Mouse (Mus musculus) liver, adult 2 months (tissue): ENCODE data around the gene Fry.

Source experiments
- CTCF ChIP-seq: fragments of 200-500 bp; IDR thresholded peaks from 2 replicates; pipeline ENCODE4 v1.5.1; 2011; ENCODE audit warnings: low read depth, low read length, control low read depth
- POLR2A ChIP-seq: fragments of 200-500 bp; IDR thresholded peaks from 2 replicates; pipeline ENCODE4 v1.6.1; 2011; ENCODE audit warnings: low read length, control low read depth; ENCODE audit not compliant: insufficient read depth; ENCODE audit errors: extremely low read depth

DNA sequence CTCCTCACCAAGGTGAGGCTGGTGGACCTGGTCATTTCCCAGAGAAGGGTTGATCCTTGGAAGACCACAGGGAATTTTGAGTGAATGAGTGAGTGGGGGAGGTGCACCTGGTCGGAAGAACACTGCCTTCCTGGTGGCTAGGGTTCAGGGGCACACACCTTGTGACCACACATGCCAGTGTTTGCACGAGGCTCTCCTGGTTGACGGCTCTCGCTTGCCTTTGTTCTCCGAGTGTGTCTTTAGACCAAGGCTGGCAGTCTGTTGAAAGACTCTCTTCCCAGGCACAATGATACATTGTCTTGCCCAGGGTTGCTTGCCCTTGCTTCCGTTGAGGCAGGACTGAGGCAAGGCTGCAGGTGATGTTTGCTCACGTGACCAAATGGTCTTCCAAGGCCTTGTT is 169.5 kb downstream of the Fry start:
- no peak for TF ChIP-seq CTCF
- TF ChIP-seq POLR2A, result no peak
